Mouse (Mus musculus) layer of hippocampus, adult 2 months (tissue): ENCODE measurements around the gene Tshz2. TPM values are rescaled to one million over a fixed set of nuclear protein-coding genes. Genes with fewer than 3 reads are reported as not detected.
A peak's percentile ranks its signal among the peaks of the same experiment; 100 is the strongest.

ENCODE experiments used
- DNase-seq, 2 experiments: peaks; one replicate each; pipeline ENCODE4 v3.0.0; 2022; ENCODE audit warnings: low spot score in 2 of 2
- H3K27ac ChIP-seq: fragments of 200-600 bp; 2 replicates; pipeline ENCODE4 v1.8.1; 2022
- H3K4me3 ChIP-seq: fragments of 200-600 bp; 2 replicates; pipeline ENCODE4 v1.8.1; 2022; ENCODE audit warnings: mild to moderate bottlenecking
- CTCF ChIP-seq: fragments of 200-600 bp; conservative IDR thresholded peaks from 2 replicates; pipeline ENCODE4 v1.8.1; 2022; ENCODE audit warnings: antibody characterized with exemption, mild to moderate bottlenecking, moderate library complexity
- total RNA-seq, 2 experiments: library from RNA; stranded (reverse); gene quantifications; 2 replicates each; pipeline ENCODE4 v1.2.3; 2021

Tshz2 gene
- total RNA-seq, 2 experiments from 2014 or later = 25.1 to 33.5 TPM

- no peak for DNase-seq
- TF ChIP-seq CTCF = no peak
- Histone ChIP-seq H3K4me3 (no peak overlapping the region), H3K27ac (no peak overlapping the region)
These were observed 57.2 kb downstream of the Tshz2 start for GRCm38 (mm10) chr2:169690054-169690453.

GRCm38 (mm10) chr2:169694494-169694893 lies 61.7 kb downstream of the Tshz2 start:
- no peak for TF ChIP-seq CTCF
- H3K4me3 ChIP-seq = no peak overlapping the region
- H3K27ac ChIP-seq = no peak overlapping the region
- DNase-seq = no peak

DNA sequence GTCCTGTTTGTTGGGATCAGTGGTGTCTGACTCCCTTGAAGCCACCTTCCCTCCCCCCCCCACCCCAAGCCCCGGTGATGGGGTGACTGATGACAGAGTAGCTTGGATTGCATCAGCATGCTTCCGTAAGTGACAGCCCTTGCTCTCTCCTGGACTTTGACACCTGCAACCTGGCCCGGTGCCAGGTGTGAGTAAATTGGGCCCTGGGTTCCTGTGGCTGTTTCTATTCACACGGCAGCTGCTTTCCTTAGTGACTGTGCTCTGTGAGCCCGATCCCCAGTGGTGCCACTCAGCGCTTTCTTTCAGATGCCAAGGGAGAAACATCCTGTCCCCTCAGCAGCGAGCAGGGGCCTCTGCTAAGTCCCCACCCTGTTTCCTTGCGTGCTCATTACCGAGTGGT lies 62.2 kb downstream of the Tshz2 start:
- no peak for TF ChIP-seq CTCF
- no peak overlapping the region for H3K27ac ChIP-seq

DNA sequence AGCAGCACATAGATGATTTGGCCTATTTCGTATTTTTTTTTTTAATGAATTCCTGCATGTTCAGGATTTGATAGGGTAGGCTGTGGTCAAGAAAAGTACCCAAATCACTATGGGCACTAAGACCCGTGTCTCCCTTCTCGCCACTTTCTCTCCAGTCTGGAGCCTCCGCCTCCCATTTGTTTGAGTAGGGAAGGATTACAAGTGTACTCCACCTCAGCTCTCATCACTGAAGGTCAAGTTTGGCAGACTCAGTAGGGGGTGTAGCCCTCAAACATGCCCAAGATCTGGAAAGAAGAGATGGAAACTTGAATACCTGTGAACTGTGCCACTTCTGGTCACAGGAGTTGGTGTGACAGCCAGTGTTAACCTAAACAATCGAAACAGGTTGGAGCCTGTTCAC lies 66.3 kb downstream of the Tshz2 start:
- no peak for DNase-seq

More for the DNA sequence above, 62.2 kb downstream of the Tshz2 start:
- no peak overlapping the region for H3K4me3 ChIP-seq
- no peak for DNase-seq

DNA sequence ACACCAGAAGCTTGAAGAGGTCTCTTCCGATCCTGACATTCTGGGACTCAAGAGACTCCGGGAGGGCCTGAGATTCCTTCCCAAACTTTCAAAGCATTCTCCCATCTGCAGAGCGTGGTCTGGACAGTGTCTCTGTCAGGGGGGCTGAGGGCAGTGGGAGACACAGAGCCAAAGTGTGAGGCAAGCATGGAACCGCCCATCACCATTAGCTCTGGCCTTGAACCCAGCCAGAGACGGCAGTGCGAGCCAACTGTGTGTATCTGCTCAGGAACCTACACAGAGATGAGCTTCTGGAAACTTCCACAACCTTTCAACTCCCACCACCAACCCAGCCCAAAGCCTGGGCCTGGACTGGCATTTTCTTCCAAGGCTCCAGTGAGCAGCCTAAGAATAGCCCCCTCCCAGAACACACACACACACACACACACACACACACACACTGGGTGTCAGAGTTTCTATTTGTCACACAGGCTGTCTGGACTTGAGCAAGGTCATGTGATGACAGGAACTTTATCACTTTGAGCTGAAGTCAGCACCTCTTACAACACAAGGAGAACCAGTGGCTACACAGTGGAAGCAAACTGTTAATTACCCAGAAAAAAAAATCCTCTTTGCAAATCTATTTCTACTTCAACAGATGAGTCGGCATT lies 67.2 kb downstream of the Tshz2 start:
- no peak for DNase-seq

More for the DNA sequence above, 66.3 kb downstream of the Tshz2 start:
- H3K27ac ChIP-seq = no peak overlapping the region
- TF ChIP-seq CTCF = no peak
- no peak overlapping the region for H3K4me3 ChIP-seq

GRCm38 (mm10) chr2:169702725-169703486 lies 70.1 kb downstream of the Tshz2 start:
- Histone ChIP-seq H3K4me3 (no peak overlapping the region), H3K27ac (no peak overlapping the region)
- TF ChIP-seq CTCF = no peak
- no peak for DNase-seq

More for the DNA sequence above, 67.2 kb downstream of the Tshz2 start:
- no peak for TF ChIP-seq CTCF
- Histone ChIP-seq H3K4me3 (no peak overlapping the region), H3K27ac (no peak overlapping the region)

DNA sequence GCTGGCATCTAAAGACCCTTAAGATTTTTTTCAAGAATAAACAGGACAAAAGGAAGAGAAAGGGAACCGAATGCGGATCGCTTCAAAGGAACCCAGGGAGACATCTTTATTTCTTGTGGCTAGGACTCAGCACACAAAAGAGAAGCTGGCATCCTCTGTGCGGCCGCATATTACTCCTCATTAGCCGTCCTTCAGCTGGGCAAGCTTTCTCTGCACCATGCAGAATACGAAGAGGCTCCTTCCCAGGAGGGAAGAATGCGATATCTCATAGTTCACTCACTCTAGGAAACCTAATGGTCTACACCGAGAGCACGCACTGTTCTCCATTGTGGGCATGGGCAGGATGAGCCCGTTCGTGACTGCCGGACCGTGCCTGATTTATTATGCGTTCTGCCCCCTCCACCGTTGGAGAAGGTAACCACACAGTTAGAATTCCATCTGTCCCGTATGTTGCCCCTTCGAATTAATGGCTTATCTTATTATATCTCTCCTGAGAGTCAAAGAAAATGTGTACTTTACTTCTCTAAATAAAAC lies 89.0 kb downstream of the Tshz2 start:
- no peak for DNase-seq
- TF ChIP-seq CTCF = no peak
- Histone ChIP-seq H3K4me3 (no peak overlapping the region), H3K27ac (no peak overlapping the region)

DNA sequence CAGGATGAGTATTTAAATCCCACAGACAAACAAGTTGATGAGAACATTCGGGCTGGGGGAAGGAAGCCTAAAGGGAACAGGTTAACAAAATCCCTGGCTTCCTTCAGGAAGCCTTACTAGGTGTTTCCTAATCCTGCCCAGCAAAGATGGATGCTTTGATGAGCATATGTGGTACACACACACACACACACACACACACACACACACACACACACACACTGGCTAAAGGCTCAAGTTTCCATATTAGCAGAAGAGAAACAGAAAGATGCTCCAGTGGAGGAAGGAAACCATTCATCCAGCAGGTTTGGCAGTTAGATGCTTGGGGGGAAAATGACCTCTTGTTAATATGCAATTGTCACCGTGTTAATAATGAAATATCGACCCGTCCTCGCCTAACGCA lies 89.5 kb downstream of the Tshz2 start:
- Histone ChIP-seq H3K27ac (no peak overlapping the region), H3K4me3 (no peak overlapping the region)
- no peak for TF ChIP-seq CTCF
- no peak for DNase-seq

DNA sequence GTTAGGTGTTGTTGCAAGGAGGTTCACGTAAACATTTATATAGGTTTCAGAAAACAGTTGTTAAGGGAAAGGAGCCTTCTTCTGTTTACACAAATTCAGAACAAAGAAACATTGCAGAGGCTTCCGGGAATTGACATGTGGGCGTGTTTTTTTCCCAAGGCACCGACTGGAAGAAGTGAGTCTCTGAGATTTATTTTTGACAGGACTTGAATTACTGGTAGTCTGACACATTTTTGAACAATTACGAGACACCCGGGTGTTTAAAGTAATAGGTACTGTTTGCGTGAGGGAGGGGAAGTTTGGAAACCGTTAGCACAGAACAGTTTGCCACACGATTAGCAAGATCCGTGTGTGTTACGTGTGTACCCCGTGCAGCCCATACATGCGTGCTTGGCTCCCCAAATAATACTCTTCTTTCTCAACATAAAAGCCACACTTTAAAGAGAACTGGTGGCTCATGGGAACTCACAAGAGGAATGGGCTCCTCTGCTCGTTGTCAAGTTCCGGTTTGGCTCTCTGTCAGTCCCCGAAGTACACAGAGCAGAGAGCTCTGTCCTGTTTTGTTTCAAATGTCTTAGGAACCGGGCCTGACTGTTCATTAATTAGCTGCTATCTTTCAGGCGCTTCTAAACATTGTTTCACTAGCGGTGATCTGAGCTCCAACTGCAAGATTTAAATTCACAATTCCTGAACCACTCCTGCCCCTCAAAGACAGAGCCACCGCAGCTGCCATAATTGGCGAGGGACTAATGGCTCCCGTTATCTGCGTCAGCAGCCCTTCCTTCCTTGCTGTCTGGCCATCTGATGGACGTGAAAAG lies 91.0 kb downstream of the Tshz2 start:
- Histone ChIP-seq H3K4me3 (peak overlapping the region; percentile 29), H3K27ac (peak overlapping the region; percentile 48; the same call in 1 of the 2 replicates)
- no peak for TF ChIP-seq CTCF
- DNase-seq = no peak

DNA sequence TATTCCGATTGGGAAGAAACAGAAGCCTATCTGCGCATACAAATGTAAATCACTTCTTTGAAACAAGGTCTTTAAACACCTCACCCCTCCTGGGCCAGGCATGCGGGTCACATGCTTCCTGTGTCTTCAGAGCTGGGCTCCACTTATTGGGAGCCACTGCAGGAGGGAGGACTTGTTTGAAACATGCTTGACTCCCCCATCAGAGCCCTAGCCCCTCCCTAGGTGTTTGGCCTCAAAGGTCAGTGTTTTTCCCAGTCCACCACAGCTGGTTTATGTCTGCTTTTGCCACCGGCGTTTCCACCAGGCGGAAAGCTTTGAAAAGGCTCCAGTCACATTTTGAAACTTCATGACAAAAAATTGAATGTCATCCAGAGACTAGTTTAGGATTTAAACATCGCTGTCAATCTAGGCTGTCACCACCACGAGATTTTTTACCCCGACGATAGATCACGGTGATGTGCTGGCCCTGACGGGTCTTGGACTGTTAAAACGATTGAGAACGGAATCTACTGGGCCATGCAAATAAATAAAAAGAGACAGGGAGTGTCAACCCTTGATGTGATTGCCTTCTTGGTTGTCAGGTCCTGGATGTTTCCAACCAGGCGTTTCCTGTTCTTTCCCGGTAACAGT lies 96.0 kb downstream of the Tshz2 start:
- no peak for DNase-seq
- Histone ChIP-seq H3K27ac (no peak overlapping the region), H3K4me3 (no peak overlapping the region)
- no peak for TF ChIP-seq CTCF

DNA sequence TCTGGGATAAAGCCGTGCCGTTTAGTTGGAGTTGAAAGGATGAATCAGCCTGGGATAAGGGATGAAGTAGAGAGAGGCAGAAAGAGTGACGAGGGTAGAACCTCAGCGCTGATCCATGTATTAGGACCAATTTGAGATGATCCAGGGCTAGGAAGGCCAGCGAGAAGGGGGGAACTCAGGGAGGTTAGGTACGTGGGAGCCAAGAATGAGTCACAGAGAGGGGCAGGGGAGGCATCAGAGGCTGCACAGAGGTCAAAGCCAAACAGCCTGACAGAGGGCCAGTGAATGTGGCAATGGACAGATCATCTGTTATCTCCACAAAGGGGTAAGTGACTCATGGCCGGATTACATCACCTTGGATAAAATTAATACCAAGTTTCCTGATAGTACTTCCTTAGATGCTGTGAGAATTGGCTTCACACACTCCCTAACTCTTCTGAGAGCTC lies 97.8 kb downstream of the Tshz2 start:
- no peak for DNase-seq
- no peak for TF ChIP-seq CTCF
- Histone ChIP-seq H3K27ac (no peak overlapping the region), H3K4me3 (no peak overlapping the region)

DNA sequence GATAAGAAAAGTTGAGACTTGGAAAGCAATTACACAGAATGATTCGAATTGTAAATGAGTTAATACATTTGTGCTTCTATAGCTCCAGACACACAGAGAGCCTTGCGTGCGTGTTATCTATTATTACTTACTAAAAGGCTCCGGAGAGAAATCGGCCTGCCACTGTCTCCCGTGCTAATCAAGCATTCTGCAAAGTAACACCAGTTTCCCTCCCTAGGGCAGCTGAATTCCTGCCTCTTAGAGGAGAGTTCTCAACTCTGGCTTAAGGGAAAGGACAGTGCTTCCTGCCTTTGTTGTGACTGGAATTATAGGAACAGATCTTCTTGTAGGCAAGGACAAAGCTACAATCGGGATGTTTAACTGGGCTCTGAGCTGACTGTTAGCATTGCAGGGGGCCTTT lies 101.2 kb downstream of the Tshz2 start:
- no peak overlapping the region for H3K27ac ChIP-seq
- no peak for TF ChIP-seq CTCF
- no peak overlapping the region for H3K4me3 ChIP-seq
- DNase-seq = no peak
